Mouse (Mus musculus): Measurements from ENCODE around the gene Cul3.

Gene Cul3

GRCm38 (mm10) chr1:80315533-80316045, 24.7 kb downstream of the Cul3 start:
- no peak for DNase-seq (ENCODE audit: low read depth, low spot score)

GRCm38 (mm10) chr1:80293307-80293706, 47.0 kb downstream of the Cul3 start:
- DNase-seq (ENCODE audit: low read depth, low spot score): no peak

- DNase-seq (ENCODE audit: low read depth, low spot score): no peak
These were observed 61.5 kb downstream of the Cul3 start for GRCm38 (mm10) chr1:80278731-80279130.

GRCm38 (mm10) chr1:80260443-80260842, 79.8 kb downstream of the Cul3 start:
- DNase-seq (ENCODE audit: low read depth, low spot score): no peak

GRCm38 (mm10) chr1:80258632-80259031, 81.6 kb downstream of the Cul3 start:
- no peak for DNase-seq (ENCODE audit: low read depth, low spot score)

- DNase-seq (ENCODE audit: low read depth, low spot score): no peak
These were observed 87.0 kb downstream of the Cul3 start for GRCm38 (mm10) chr1:80253309-80253708.

GRCm38 (mm10) chr1:80250247-80250646, 90.0 kb downstream of the Cul3 start:
- DNase-seq (ENCODE audit: low read depth, low spot score): no peak

- no peak for DNase-seq (ENCODE audit: low read depth, low spot score)
These were observed 93.1 kb downstream of the Cul3 start for GRCm38 (mm10) chr1:80247131-80247530.

- DNase-seq (ENCODE audit: low read depth, low spot score): no peak
These were observed 96.2 kb downstream of the Cul3 start for GRCm38 (mm10) chr1:80244123-80244522.

GRCm38 (mm10) chr1:80241579-80241978, 98.7 kb downstream of the Cul3 start:
- DNase-seq (ENCODE audit: low read depth, low spot score): no peak

- DNase-seq (ENCODE audit: low read depth, low spot score): no peak
These were observed 100.1 kb downstream of the Cul3 start for GRCm38 (mm10) chr1:80240017-80240660.

- DNase-seq (ENCODE audit: low read depth, low spot score): no peak
These were observed 100.8 kb downstream of the Cul3 start for GRCm38 (mm10) chr1:80239481-80239880.

- no peak for DNase-seq (ENCODE audit: low read depth, low spot score)
These were observed 103.2 kb downstream of the Cul3 start for GRCm38 (mm10) chr1:80236951-80237702.

GRCm38 (mm10) chr1:80236126-80236525, 104.2 kb downstream of the Cul3 start:
- DNase-seq (ENCODE audit: low read depth, low spot score): no peak

GRCm38 (mm10) chr1:80230612-80231011, 109.7 kb downstream of the Cul3 start:
- peak; percentile 40 for DNase-seq (ENCODE audit: low read depth, low spot score)

GRCm38 (mm10) chr1:80224839-80225412, 115.4 kb downstream of the Cul3 start:
- no peak for DNase-seq (ENCODE audit: low read depth, low spot score)

GRCm38 (mm10) chr1:80221151-80221550, 119.1 kb downstream of the Cul3 start:
- no peak for DNase-seq (ENCODE audit: low read depth, low spot score)

- no peak for DNase-seq (ENCODE audit: low read depth, low spot score)
These were observed 122.0 kb downstream of the Cul3 start, which contains the start of gene Fam124b for GRCm38 (mm10) chr1:80218268-80218667. Gene Fam124b (minus strand): TSS chr1:80218473.

All from A20 (cell line).